Mouse (Mus musculus) spleen, adult 18-20 months (tissue): ENCODE data around the gene Plcd4.

Source experiments
- DNase-seq, 2 experiments: peaks; one replicate each; pipeline ENCODE4 v3.0.0; 2022; ENCODE audit warnings: mixed read lengths in 2 of 2

Gene Plcd4

DNA sequence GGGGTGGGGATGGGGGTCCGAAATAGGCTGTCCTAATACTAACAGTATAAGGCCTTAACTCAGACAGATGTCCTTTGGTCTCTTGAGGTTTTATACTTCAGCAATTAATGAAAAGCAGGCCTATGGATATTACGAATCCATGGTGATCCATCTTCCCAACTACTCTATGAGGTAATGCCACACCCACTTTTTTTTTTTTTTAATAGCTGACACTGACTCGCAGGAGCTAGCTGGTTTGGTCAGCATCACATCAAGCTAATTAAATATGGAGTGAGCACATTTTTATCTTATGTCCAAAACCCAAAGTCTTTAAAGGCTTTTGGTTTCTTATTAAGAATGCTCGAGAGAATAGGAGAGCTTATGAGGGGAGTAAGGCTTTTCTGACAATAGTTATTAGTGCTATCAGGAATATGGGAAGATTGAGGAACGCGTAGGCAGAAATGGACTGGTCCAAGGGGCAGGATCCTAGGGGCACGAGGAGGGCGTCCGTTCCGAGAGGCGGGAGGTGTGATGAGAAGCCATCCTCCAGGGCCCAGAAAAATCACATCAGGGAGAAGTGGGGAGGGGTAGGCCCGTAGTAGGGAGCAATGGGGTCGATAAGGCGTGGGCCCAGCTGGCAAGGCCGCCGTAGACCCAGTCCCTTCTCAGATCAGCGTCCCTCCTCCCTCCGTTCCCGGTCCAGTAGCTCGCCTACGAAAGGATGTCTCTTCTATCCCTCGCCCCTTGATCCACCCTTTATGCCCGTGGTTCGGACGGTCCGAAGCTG lies 58.0 kb downstream of the Plcd4 start:
- DNase-seq = no peak

DNA sequence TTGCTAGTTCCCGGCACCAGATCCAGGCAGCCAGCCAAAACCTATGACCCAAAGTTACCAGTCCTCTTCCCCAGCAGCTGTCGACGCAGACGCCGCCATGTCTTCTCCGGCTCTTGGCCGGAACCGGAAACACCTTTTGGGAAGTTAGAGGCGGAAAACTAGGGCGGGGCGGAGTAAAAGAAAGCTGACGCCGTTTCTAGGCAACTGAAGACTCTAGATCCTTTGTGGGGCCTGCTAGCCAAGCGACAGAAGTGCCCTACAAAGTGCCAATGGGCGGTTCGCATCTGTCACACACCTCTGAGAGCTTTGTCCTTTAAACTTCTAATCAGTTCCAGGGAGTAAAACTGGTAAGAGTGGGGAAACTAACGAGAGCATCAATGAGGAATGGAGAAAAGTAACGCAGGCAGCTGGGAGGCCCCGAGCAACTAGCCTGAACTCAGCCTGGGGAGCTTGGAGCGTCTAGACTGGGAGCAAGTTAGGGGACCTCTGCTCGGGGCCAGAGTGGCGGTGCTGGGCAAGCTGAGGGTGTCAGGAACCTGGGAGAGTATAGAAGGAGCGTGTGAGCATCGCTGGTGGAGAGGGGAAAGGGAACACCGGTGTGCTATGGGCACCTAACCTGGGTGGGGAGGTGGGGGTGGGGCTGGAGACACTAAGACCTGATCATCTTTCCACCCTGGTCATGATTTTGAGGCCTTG lies 58.7 kb downstream of the Plcd4 start, which contains the start of the genes Rnf25 and Stk36:
Gene Rnf25, minus strand, starts transcription at position 131 of the 696 bp plus-strand sequence.
Gene Stk36, plus strand, starts transcription at position 179 of the 696 bp plus-strand sequence.
- DNase-seq = peak; percentile 63 to 71
